Mouse (Mus musculus) stomach, postnatal 0 days (tissue): ENCODE measurements at regions not wholly inside any gene's neighbourhood (a gene's known extent, or its start where the extent isn't known, plus 50 kb on each side); places are given as distances from the start of the nearest gene placed in this dataset.

Experiments
- ATAC-seq: fragments of 200-750 bp; cut with Nextera tagmentation; 2 replicates; pipeline ENCODE4 v1.8.0; 2017; ENCODE audit not compliant: low FRiP score, low TSS enrichment
- DNase-seq: peaks from one replicate; pipeline ENCODE4 v3.0.0-alpha.2; 2016; ENCODE audit warnings: low spot score
- H3K27ac ChIP-seq: fragments of 300-500 bp; sonication (generic); replicated peaks from 2 replicates; pipeline ENCODE4 v1.5.1; 2014; ENCODE audit warnings: mild to moderate bottlenecking, control low read depth
- H3K27me3 ChIP-seq: fragments of 300-500 bp; sonication (generic); 2 replicates; pipeline ENCODE4 v1.6.1; 2014; ENCODE audit warnings: low read length; ENCODE audit not compliant: control insufficient read depth, insufficient read depth
- H3K36me3 ChIP-seq: fragments of 300-500 bp; sonication (generic); 2 replicates; pipeline ENCODE4 v1.6.1; 2014; ENCODE audit warnings: low read length, mixed read lengths; ENCODE audit not compliant: control insufficient read depth, insufficient read depth
- H3K4me1 ChIP-seq: fragments of 300-500 bp; sonication (generic); replicated peaks from 2 replicates; pipeline ENCODE4 v1.6.1; 2014; ENCODE audit warnings: antibody characterized with exemption; ENCODE audit not compliant: control insufficient read depth, insufficient read depth
- H3K4me2 ChIP-seq: fragments of 300-500 bp; sonication (generic); replicated peaks from 2 replicates; pipeline ENCODE4 v1.6.1; 2014; ENCODE audit warnings: low read depth, mild to moderate bottlenecking, control low read depth, moderate library complexity
- H3K4me3 ChIP-seq: fragments of 300-500 bp; sonication (generic); 2 replicates; pipeline ENCODE4 v1.5.1; 2014; ENCODE audit warnings: low read depth, low read length, control low read depth
- H3K9ac ChIP-seq: fragments of 300-500 bp; sonication (generic); 2 replicates; pipeline ENCODE4 v1.6.1; 2014; ENCODE audit warnings: mild to moderate bottlenecking, low read length, control low read depth, mixed read lengths
- H3K9me3 ChIP-seq: fragments of 300-500 bp; sonication (generic); 2 replicates; pipeline ENCODE4 v1.6.1; 2016; ENCODE audit warnings: low read length; ENCODE audit not compliant: control insufficient read depth
- CTCF ChIP-seq: IDR thresholded peaks from 2 replicates; pipeline ENCODE4 v1.5.1; 2016; ENCODE audit warnings: antibody characterized with exemption, low read depth, mild to moderate bottlenecking, moderate library complexity
- EP300 ChIP-seq: optimal IDR thresholded peaks from 2 replicates; pipeline ENCODE3; 2016; ENCODE audit warnings: antibody characterized with exemption
- WGBS: fragments of 180-500 bp; shearing (Covaris S2); extraction: QIAGEN DNeasy Blood & Tissue Kit; methylation state at CpG from one replicate; pipeline ENCODE4 v1.1.7; 2014; 5-methylcytosine and 5-hydroxymethylcytosine counted together

DNA sequence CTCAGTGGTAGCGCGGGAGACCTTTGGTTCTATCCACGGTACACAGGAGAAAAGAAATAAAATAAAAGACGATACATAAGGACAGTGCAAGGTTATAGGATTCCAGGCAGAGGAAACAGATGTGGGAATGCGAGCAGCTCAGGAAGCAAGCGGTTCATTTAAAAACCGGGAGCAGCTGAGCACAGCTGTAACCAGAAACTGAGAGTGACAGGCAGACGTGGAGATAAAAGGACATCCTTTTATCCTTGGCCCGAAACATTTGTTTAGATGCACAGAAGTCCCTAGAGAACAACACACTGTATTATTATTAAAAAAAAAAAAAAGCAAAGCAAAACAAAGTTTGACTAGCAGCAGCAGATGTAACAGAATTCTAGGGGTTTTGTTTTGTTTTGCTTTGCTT, 82.6 kb upstream of the Akirin2 start:
- Histone ChIP-seq H3K4me1 (no peaks in the 10 kb centered on the region), H3K9me3 (no peaks in the 10 kb centered on the region), H3K4me2 (no peak overlapping the region), H3K36me3 (no peaks in the 10 kb centered on the region), H3K9ac (no peak overlapping the region), H3K27ac (no peak overlapping the region), H3K4me3 (no peak overlapping the region), H3K27me3 (no peaks in the 10 kb centered on the region)
- ATAC-seq (no peak), DNase-seq (no peak)
- TF ChIP-seq CTCF (no peak), EP300 (no peak)
- WGBS: 48% methylated on average over 9 of the region's 9 CpGs

DNA sequence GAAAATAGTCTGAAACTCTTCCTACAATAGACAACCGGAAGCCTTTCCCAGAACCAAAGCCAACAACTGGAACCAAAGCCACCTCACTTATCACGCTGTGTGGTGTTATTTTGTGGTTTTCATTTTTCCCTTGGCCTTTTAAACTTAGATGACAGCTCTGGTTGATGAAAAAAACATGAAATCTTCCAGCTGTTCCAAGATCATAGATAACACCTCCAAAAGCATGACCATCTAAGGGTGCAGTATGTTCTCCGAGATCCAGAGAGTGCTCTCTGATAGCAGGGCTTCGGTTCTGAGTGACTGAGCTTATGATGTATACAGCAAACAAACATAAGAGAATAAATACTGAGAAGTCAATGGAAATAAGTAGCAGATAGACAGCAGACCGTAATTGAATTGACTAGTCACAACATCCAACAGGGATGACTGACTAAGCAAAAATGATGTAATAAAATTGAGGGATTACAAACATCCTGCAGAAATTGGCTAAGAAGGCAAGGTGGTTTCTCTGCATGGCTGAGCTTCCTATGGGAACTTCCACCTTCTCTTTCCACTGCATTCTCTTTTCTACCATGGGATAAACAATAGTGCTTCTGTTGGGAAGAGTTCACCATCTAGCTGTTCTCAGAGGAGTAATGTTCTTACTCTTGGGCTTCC, 74.8 kb upstream of the Akirin2 start:
- ATAC-seq (no peak), DNase-seq (no peak)
- no peak overlapping the region for H3K4me2 ChIP-seq
- no peaks in the 10 kb centered on the region for H3K27me3 ChIP-seq
- H3K9me3 ChIP-seq: no peaks in the 10 kb centered on the region
- no peak overlapping the region for H3K27ac ChIP-seq
- H3K4me1 ChIP-seq: no peaks in the 10 kb centered on the region
- TF ChIP-seq CTCF (no peak), EP300 (no peak)
- 76% methylated on average over 5 of the region's 5 CpGs for WGBS
- no peaks in the 10 kb centered on the region for H3K36me3 ChIP-seq
- H3K4me3 ChIP-seq: no peak overlapping the region
- no peak overlapping the region for H3K9ac ChIP-seq

DNA sequence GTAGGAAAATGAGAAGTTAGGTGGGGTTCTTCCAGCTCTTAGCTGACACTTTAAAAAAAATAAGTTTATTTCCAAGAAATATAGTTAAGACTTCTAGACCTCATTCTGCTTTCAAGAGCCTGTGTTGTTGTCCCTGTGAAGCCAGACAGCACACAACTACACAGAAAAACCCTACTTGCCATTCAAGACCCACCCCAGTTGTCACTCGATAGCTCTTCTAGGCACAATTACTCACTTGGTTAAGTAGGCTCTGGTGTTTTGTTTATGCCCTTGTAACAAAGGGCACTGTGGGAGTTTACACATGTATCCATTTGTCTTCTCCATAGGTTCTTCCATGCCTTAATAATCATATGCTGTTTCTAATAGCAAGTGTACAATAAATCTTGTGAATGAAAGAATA, 66.5 kb upstream of the Akirin2 start:
- ATAC-seq (no peak), DNase-seq (no peak)
- Histone ChIP-seq H3K27me3 (no peaks in the 10 kb centered on the region), H3K4me1 (no peaks in the 10 kb centered on the region), H3K9me3 (no peaks in the 10 kb centered on the region), H3K36me3 (no peaks in the 10 kb centered on the region), H3K4me2 (no peak overlapping the region), H3K9ac (no peak overlapping the region), H3K4me3 (no peak overlapping the region), H3K27ac (no peak overlapping the region)
- 35% methylated on average over 1 of the region's 1 CpGs for WGBS
- TF ChIP-seq CTCF (no peak), EP300 (no peak)

DNA sequence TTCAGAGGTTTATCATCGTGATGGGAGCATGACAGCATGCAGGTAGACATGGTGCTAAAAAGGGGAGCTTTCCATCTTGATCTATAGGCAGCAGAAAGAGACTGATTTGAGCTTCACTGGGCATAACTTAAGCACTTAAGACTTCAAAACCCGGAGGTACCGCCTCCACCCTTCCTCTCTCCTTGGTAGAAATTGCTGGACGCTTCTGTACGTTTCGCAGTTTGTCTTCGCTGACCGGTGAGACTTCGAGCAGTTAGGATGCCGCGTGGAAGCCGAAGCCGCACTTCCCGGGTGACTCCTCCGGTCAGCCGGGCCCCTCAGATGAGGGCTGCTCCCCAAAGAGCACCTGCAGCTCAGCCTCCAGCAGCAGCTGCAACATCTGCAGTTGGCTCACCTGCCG, 65.2 kb upstream of the Akirin2 start:
- no peaks in the 10 kb centered on the region for H3K9me3 ChIP-seq
- H3K9ac ChIP-seq: no peak overlapping the region
- no peak for ATAC-seq
- no peak for TF ChIP-seq CTCF
- TF ChIP-seq EP300: no peak
- no peak overlapping the region for H3K27ac ChIP-seq
- H3K36me3 ChIP-seq: no peaks in the 10 kb centered on the region
- WGBS: 70% methylated on average over 17 of the region's 17 CpGs
- H3K27me3 ChIP-seq: no peaks in the 10 kb centered on the region
- H3K4me3 ChIP-seq: no peak overlapping the region
- no peaks in the 10 kb centered on the region for H3K4me1 ChIP-seq
- H3K4me2 ChIP-seq: no peak overlapping the region
- DNase-seq: no peak

DNA sequence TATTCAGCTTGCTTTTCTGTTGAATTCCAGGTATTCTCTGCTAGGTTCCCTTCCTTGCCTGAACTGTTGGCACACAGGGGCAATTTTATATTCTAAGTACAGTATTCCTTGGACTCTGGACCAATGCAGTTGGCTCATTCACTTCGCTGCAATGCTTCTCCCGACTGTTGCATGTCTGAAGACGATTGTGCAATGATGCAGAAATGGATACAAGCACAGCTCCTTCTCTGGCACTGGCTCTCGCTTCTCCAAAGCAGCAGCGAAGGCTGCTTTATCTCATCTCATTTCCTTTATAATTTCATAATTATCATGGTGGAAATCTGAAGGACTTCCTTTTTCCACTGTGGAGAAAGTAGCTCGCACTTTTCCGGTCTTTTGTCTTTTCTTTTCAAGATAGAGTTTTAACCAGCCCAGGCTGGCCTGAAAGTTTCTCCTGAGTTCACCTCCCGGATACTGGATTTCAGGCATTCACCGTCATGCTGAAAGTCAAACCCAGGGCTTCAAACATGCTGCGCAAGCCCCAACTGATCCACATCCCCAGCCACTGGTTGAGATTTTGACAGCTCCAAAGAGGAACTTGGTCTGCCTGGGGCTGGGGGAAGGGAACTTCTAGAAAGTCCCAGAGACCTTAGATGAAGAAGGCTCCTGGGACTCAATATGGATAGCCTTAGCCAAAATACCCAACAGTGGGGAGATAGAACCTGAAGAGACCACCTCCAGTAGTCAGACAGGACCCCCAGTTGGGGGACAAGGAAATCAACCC, 55.6 kb upstream of the Akirin2 start:
- H3K4me3 ChIP-seq: no peak overlapping the region
- DNase-seq (no peak), ATAC-seq (no peak)
- H3K9ac ChIP-seq: no peak overlapping the region
- TF ChIP-seq EP300 (no peak), CTCF (no peak)
- H3K4me1 ChIP-seq: no peaks in the 10 kb centered on the region
- no peaks in the 10 kb centered on the region for H3K27me3 ChIP-seq
- H3K27ac ChIP-seq: no peak overlapping the region
- no peak overlapping the region for H3K4me2 ChIP-seq
- H3K9me3 ChIP-seq: no peaks in the 10 kb centered on the region
- no peaks in the 10 kb centered on the region for H3K36me3 ChIP-seq
- WGBS: 71% methylated on average over 10 of the region's 10 CpGs

DNA sequence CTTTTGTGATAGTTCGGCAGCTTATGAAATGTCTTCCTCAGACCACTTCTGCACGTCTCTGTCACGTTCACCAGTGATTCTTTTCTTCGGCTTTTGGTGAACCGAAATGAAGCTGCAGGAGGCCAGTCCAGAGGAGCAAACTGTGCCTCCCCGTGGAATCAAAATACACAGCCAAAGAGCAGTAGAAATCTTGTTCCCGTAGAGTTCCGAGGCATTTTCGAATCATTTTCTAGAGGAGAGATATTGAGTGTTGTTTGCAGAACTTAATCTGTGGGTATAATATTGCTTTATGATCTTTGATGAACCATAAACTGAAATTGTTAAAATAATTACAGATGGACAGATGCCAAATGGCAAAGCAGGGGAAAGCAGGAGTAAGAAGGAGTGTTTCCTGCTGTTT, 52.4 kb upstream of the Akirin2 start:
- no peak for TF ChIP-seq CTCF
- TF ChIP-seq EP300: no peak
- no peak for DNase-seq
- ATAC-seq: no peak
- no peak overlapping the region for H3K4me2 ChIP-seq
- no peaks in the 10 kb centered on the region for H3K4me1 ChIP-seq
- no peak overlapping the region for H3K9ac ChIP-seq
- no peak overlapping the region for H3K27ac ChIP-seq
- H3K36me3 ChIP-seq: no peaks in the 10 kb centered on the region
- no peak overlapping the region for H3K4me3 ChIP-seq
- H3K27me3 ChIP-seq: no peaks in the 10 kb centered on the region
- WGBS: 86% methylated on average over 9 of the region's 9 CpGs
- H3K9me3 ChIP-seq: no peaks in the 10 kb centered on the region
